22 mouse cellular contexts compared by ENCODE assay signal in the genomic region with DNA sequence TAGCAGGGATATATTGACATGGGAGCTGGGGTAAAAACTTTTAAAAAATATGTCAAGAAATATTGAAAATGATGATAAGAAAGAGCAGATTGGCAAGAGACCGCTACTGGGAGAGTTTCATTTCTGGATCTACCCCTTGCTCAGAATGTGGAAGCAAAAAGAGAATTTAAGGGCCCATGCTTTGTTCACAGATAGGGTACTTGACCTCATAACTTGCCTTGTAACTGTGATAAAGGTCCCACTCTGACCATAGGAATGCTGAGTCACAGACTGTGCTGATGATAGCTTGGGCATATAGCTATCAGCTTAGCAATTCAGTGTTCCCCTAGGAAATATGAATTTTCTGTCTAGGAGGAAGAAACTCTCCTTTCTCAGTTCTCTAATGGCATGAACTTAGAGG.
"Had no signal": no experiment of that assay in that cellular context is flagged by ENCODE, and none has a peak within 500 bp of the region (broad histone marks: within the 10 kb centered on the region; RNA-seq: fewer than 3 reads in every experiment).

No protein-coding gene starts in this region.

- H3K36me3 ChIP-seq: neural tube, embryonic 12.5 days; neural tube, embryonic 15.5 days had no signal

- ATAC-seq: intestine, embryonic 16.5 days had no signal

- H3K9ac ChIP-seq: liver, embryonic 14.5 days; neural tube, embryonic 12.5 days; neural tube, embryonic 15.5 days had no signal

- H3K9me3 ChIP-seq: neural tube, embryonic 12.5 days; neural tube, embryonic 15.5 days had no signal

- H3K27me3 ChIP-seq: neural tube, embryonic 12.5 days; neural tube, embryonic 15.5 days had no signal

- H3K4me3 ChIP-seq: layer of hippocampus, adult 2 months; left cerebral cortex, adult 2 months; neural tube, embryonic 12.5 days; neural tube, embryonic 15.5 days had no signal

- H3K4me1 ChIP-seq: neural tube, embryonic 12.5 days had no signal

- DNase-seq: kidney, adult 2 months; kidney, postnatal 25 days; layer of hippocampus, adult 9-11 months; lung, adult 2 months; lung, postnatal 14 days; lung, postnatal 4 days; midbrain, embryonic 14.5 days; right cerebral cortex, adult 18-20 months; right cerebral cortex, postnatal 14 days; right cerebral cortex, postnatal 4 days; thymus, adult 2 months; thymus, postnatal 14 days; thymus, postnatal 4 days had no signal

- H3K4me2 ChIP-seq: midbrain, embryonic 11.5 days; neural tube, embryonic 12.5 days; neural tube, embryonic 15.5 days had no signal

- H3K27ac ChIP-seq: kidney, postnatal 0 days; layer of hippocampus, adult 2 months; left cerebral cortex, adult 2 months; liver, embryonic 14.5 days; neural tube, embryonic 12.5 days; neural tube, embryonic 15.5 days; stomach, postnatal 0 days had no signal
